Mouse (Mus musculus): ENCODE results near the gene Scamp2. TPM values are rescaled to one million over a fixed set of nuclear protein-coding genes. Genes with fewer than 3 reads are reported as not detected.

Scamp2 gene
- total and polyA plus RNA-seq, 3 experiments, result 25.7 to 43.9 (median 26.7) TPM

- H3K27ac ChIP-seq, result peak overlapping the region; percentile 80
Measured at GRCm38 (mm10) chr9:57531946-57532345, 28.8 kb upstream of the Scamp2 start.

GRCm38 (mm10) chr9:57536362-57536761 is 24.4 kb upstream of the Scamp2 start:
- no peak overlapping the region; the same call in 1 of the 2 replicates for H3K27ac ChIP-seq
- TF ChIP-seq POLR2A (IDR thresholded peaks at IDR 0.05; ENCODE audit: insufficient read depth, low read depth, low read length) (no peak), CTCF (IDR thresholded peaks at IDR 0.05) (no peak), EP300 (IDR thresholded peaks at IDR 0.05; ENCODE audit: insufficient read depth, low read depth, low read length) (no peak)
- WGBS, result 76% methylated on average over 5 of the region's 5 CpGs
- no peaks in the 10 kb centered on the region for H3K79me2 ChIP-seq (replicated peaks; ENCODE audit: control insufficient read depth, insufficient read depth, low read length)
- H3K4me3 ChIP-seq, result no peak overlapping the region
- intact Hi-C loops (cut with DNase I), result loop anchor here (5.0 kb wide), 1 partner anchor 111 kb away; no protein-coding TSS in a partner anchor
- peaks cover 10% of the 10 kb centered on the region for H3K4me1 ChIP-seq (ENCODE audit: control insufficient read depth, insufficient read depth, low read length)
- H3K36me3 ChIP-seq (ENCODE audit: control insufficient read depth, insufficient read depth, low read length), result peaks cover 21% of the 10 kb centered on the region
- H3K27me3 ChIP-seq (ENCODE audit: control insufficient read depth, insufficient read depth, low read length), result no peaks in the 10 kb centered on the region
- no peak for DNase-seq
- no peak overlapping the region for H3K9ac ChIP-seq (ENCODE audit: low read depth, low read length)

More at GRCm38 (mm10) chr9:57531946-57532345, 28.8 kb upstream of the Scamp2 start:
- H3K9ac ChIP-seq (ENCODE audit: low read depth, low read length), result no peak overlapping the region
- H3K4me1 ChIP-seq (ENCODE audit: control insufficient read depth, insufficient read depth, low read length), result peaks cover 10% of the 10 kb centered on the region
- peaks cover 48% of the 10 kb centered on the region for H3K36me3 ChIP-seq (ENCODE audit: control insufficient read depth, insufficient read depth, low read length)
- intact Hi-C loops (cut with DNase I), result no loop called here
- H3K27me3 ChIP-seq (ENCODE audit: control insufficient read depth, insufficient read depth, low read length), result no peaks in the 10 kb centered on the region
- peaks cover 6% of the 10 kb centered on the region; the same call in 1 of the 2 replicates for H3K79me2 ChIP-seq (replicated peaks; ENCODE audit: control insufficient read depth, insufficient read depth, low read length)
- no peak overlapping the region for H3K4me3 ChIP-seq
- TF ChIP-seq CTCF (IDR thresholded peaks at IDR 0.05) (no peak), POLR2A (IDR thresholded peaks at IDR 0.05; ENCODE audit: insufficient read depth, low read depth, low read length) (no peak)
- WGBS, result 29% methylated on average over 1 of the region's 1 CpGs
- no peak for DNase-seq

GRCm38 (mm10) chr9:57537044-57537727 is 23.6 kb upstream of the Scamp2 start, which contains the start of gene Fam219b:
Gene Fam219b, plus strand, starts transcription at chr9:57537528.
- peak within 1 kb of the TSS; percentile 96 for H3K27ac ChIP-seq
- H3K36me3 ChIP-seq (ENCODE audit: control insufficient read depth, insufficient read depth, low read length), result peaks cover 12% of the 10 kb centered on the region
- H3K79me2 ChIP-seq (replicated peaks; ENCODE audit: control insufficient read depth, insufficient read depth, low read length), result no peaks in the 10 kb centered on the region
- 2% methylated on average over 45 of the region's 45 CpGs for WGBS
- peaks cover 8% of the 10 kb centered on the region for H3K4me1 ChIP-seq (ENCODE audit: control insufficient read depth, insufficient read depth, low read length)
- H3K4me3 ChIP-seq, result peak within 1 kb of the TSS; percentile 86
- intact Hi-C loops (cut with DNase I), result loop anchor here (5.0 kb wide), 1 partner anchor 110 kb away; no protein-coding TSS in a partner anchor
- no peaks in the 10 kb centered on the region for H3K27me3 ChIP-seq (ENCODE audit: control insufficient read depth, insufficient read depth, low read length)
- peak; percentile 91 to 93 for DNase-seq
- TF ChIP-seq CTCF (IDR thresholded peaks at IDR 0.05) (no peak), EP300 (IDR thresholded peaks at IDR 0.05; ENCODE audit: insufficient read depth, low read depth, low read length) (0 out of 2 replicates have a peak, but pooled peaks have one; percentile 27), POLR2A (IDR thresholded peaks at IDR 0.05; ENCODE audit: insufficient read depth, low read depth, low read length) (peak; percentile 82)
- H3K9ac ChIP-seq (ENCODE audit: low read depth, low read length), result peak within 1 kb of the TSS; percentile 76

- H3K4me1 ChIP-seq (ENCODE audit: control insufficient read depth, insufficient read depth, low read length), result peaks cover 5% of the 10 kb centered on the region
- H3K4me3 ChIP-seq, result peak overlapping the region; percentile 86
- H3K27me3 ChIP-seq (ENCODE audit: control insufficient read depth, insufficient read depth, low read length), result no peaks in the 10 kb centered on the region
- DNase-seq, result no peak
- intact Hi-C loops (cut with DNase I), result loop anchor here (2.0 to 5.0 kb wide), 3 partner anchors 13 to 110 kb away; partner anchors contain the start of gene Scamp2
- peak overlapping the region; percentile 96 for H3K27ac ChIP-seq
- TF ChIP-seq POLR2A (IDR thresholded peaks at IDR 0.05; ENCODE audit: insufficient read depth, low read depth, low read length) (0 out of 2 replicates have a peak, but pooled peaks have one; percentile 19), EP300 (IDR thresholded peaks at IDR 0.05; ENCODE audit: insufficient read depth, low read depth, low read length) (no peak)
- no peaks in the 10 kb centered on the region for H3K79me2 ChIP-seq (replicated peaks; ENCODE audit: control insufficient read depth, insufficient read depth, low read length)
- H3K36me3 ChIP-seq (ENCODE audit: control insufficient read depth, insufficient read depth, low read length), result peaks cover 9% of the 10 kb centered on the region
- WGBS, result under 1% methylated on average over 24 of the region's 24 CpGs
- H3K9ac ChIP-seq (ENCODE audit: low read depth, low read length), result peak overlapping the region; percentile 76
Measured at GRCm38 (mm10) chr9:57537728-57538181, 23.0 kb upstream of the Scamp2 start.

- intact Hi-C loops (cut with DNase I), result loop anchor here (2.0 to 5.0 kb wide), 3 partner anchors 15 to 108 kb away; partner anchors contain the start of gene Scamp2
- Histone ChIP-seq H3K27me3 (ENCODE audit: control insufficient read depth, insufficient read depth, low read length) (no peaks in the 10 kb centered on the region), H3K36me3 (ENCODE audit: control insufficient read depth, insufficient read depth, low read length) (no peaks in the 10 kb centered on the region; the same call in 1 of the 2 replicates)
Measured at GRCm38 (mm10) chr9:57539550-57539949, 21.2 kb upstream of the Scamp2 start.

More at GRCm38 (mm10) chr9:57539550-57539949, 21.2 kb upstream of the Scamp2 start:
- Histone ChIP-seq H3K9ac (ENCODE audit: low read depth, low read length) (no peak overlapping the region), H3K4me1 (ENCODE audit: control insufficient read depth, insufficient read depth, low read length) (peaks cover 5% of the 10 kb centered on the region), H3K27ac (no peak overlapping the region), H3K4me3 (no peak overlapping the region), H3K79me2 (replicated peaks; ENCODE audit: control insufficient read depth, insufficient read depth, low read length) (no peaks in the 10 kb centered on the region)
- 87% methylated on average over 2 of the region's 2 CpGs for WGBS
- DNase-seq, result no peak
- no peak for TF ChIP-seq CTCF (IDR thresholded peaks at IDR 0.05)
- TF ChIP-seq EP300 (IDR thresholded peaks at IDR 0.05; ENCODE audit: insufficient read depth, low read depth, low read length), result no peak
- TF ChIP-seq POLR2A (IDR thresholded peaks at IDR 0.05; ENCODE audit: insufficient read depth, low read depth, low read length), result peak; percentile 23; the same call in 1 of the 2 replicates

Data from heart, adult 2 months (tissue).